Mouse (Mus musculus) MEL (cell line): Measurements from ENCODE around the gene Tnfrsf1a. TPM values are rescaled to one million over a fixed set of nuclear protein-coding genes. Genes with fewer than 3 reads are reported as not detected.

Experiments used
- DNase-seq: peaks from one replicate; pipeline ENCODE4 v3.0.0; 2011; ENCODE audit warnings: low read depth, low spot score
- H3K27ac ChIP-seq: 2 replicates; pipeline ENCODE4 v1.5.1; 2012; ENCODE audit warnings: low read depth, mild to moderate bottlenecking, control low read depth, low read length, moderate library complexity; ENCODE audit not compliant: control insufficient read depth
- H3K27me3 ChIP-seq, 2 experiments: fragments of 150-350 bp in 1 of 2; sonication (generic) in 1 of 2; 2 replicates each; pipeline ENCODE4 v1.6.1; 2012; ENCODE audit warnings: low read length in 2 of 2, mild to moderate bottlenecking in 2 of 2, improper control_type of control experiment in 1 of 2, moderate library complexity in 1 of 2; ENCODE audit not compliant: insufficient read depth in 2 of 2, control insufficient read depth in 1 of 2
- H3K36me3 ChIP-seq, 2 experiments: 2 replicates each; pipeline ENCODE4 v1.6.1; 2012 to 2014; ENCODE audit warnings: low read length in 2 of 2, improper control_type of control experiment in 1 of 2, inconsistent platforms in 1 of 2, mild to moderate bottlenecking in 1 of 2; ENCODE audit not compliant: insufficient read depth in 2 of 2, control insufficient read depth in 1 of 2
- H3K4me1 ChIP-seq, 2 experiments: fragments of 150-350 bp in 1 of 2; sonication (generic) in 1 of 2; 2 replicates each; pipeline ENCODE4 v1.6.1; 2012; ENCODE audit warnings: low read length in 2 of 2, improper control_type of control experiment in 1 of 2, mild to moderate bottlenecking in 1 of 2; ENCODE audit not compliant: insufficient read depth in 2 of 2, control insufficient read depth in 1 of 2
- H3K4me3 ChIP-seq, 2 experiments: fragments of 150-350 bp in 1 of 2; sonication (generic) in 1 of 2; 2 replicates each; pipeline ENCODE4 v1.5.1; 2012; ENCODE audit warnings: low read depth in 2 of 2, low read length in 2 of 2, mild to moderate bottlenecking in 2 of 2, moderate library complexity in 2 of 2, control low read depth in 1 of 2, improper control_type of control experiment in 1 of 2; ENCODE audit not compliant: control insufficient read depth in 1 of 2, insufficient read depth in 1 of 2
- H3K79me2 ChIP-seq: 2 replicates; pipeline ENCODE4 v1.6.1; 2012; ENCODE audit warnings: mild to moderate bottlenecking, low read length, moderate library complexity; ENCODE audit not compliant: control insufficient read depth, poor library complexity, insufficient read depth
- H3K9ac ChIP-seq: 2 replicates; pipeline ENCODE4 v1.6.1; 2012; ENCODE audit warnings: low read depth, mild to moderate bottlenecking, control low read depth, low read length, moderate library complexity; ENCODE audit not compliant: control insufficient read depth, poor library complexity, severe bottlenecking
- H3K9me3 ChIP-seq: fragments of 150-350 bp; sonication (generic); replicated peaks from 2 replicates; pipeline ENCODE4 v1.6.1; 2012; ENCODE audit warnings: mild to moderate bottlenecking, low read length, improper control_type of control experiment, moderate library complexity; ENCODE audit not compliant: insufficient read depth
- CHD1 ChIP-seq: IDR thresholded peaks from 2 replicates; pipeline ENCODE4 v1.6.1; 2012; ENCODE audit warnings: low read depth, mild to moderate bottlenecking, inconsistent platforms, low read length, improper control_type of control experiment
- CHD2 ChIP-seq: IDR thresholded peaks from 2 replicates; pipeline ENCODE4 v1.6.1; 2011; ENCODE audit warnings: low read length, improper control_type of control experiment
- EP300 ChIP-seq, 2 experiments: IDR thresholded peaks; 2 replicates each; pipeline ENCODE4 v1.6.1; 2011; ENCODE audit warnings: improper control_type of control experiment in 2 of 2, low read length in 2 of 2, low read depth in 1 of 2, mild to moderate bottlenecking in 1 of 2
- HCFC1 ChIP-seq: IDR thresholded peaks from 2 replicates; pipeline ENCODE4 v1.6.1; 2012; ENCODE audit warnings: low read depth, mild to moderate bottlenecking, inconsistent platforms, low read length, improper control_type of control experiment, moderate library complexity
- JUND ChIP-seq: IDR thresholded peaks from 2 replicates; pipeline ENCODE4 v1.6.1; 2011; ENCODE audit warnings: low read depth, mild to moderate bottlenecking, improper control_type of control experiment, low read length
- KAT2A ChIP-seq: conservative IDR thresholded peaks from 2 replicates; pipeline ENCODE4 v1.6.1; 2012; ENCODE audit warnings: low read depth, low read length, improper control_type of control experiment, inconsistent platforms
- MAFK ChIP-seq: IDR thresholded peaks from 2 replicates; pipeline ENCODE4 v1.6.1; 2011; ENCODE audit warnings: low read depth, mild to moderate bottlenecking, low read length, improper control_type of control experiment, borderline replicate concordance
- MAX ChIP-seq: IDR thresholded peaks from 2 replicates; pipeline ENCODE4 v1.6.1; 2011; ENCODE audit warnings: low read length, improper control_type of control experiment
- MEF2A ChIP-seq: IDR thresholded peaks from 2 replicates; pipeline ENCODE4 v1.6.1; 2014; ENCODE audit warnings: low read depth, mild to moderate bottlenecking, inconsistent platforms, low read length, improper control_type of control experiment; ENCODE audit not compliant: poor library complexity, insufficient replicate concordance, severe bottlenecking; ENCODE audit errors: extremely low read depth
- MXI1 ChIP-seq: IDR thresholded peaks from 2 replicates; pipeline ENCODE4 v1.6.1; 2011; ENCODE audit warnings: mild to moderate bottlenecking, low read depth, low read length, improper control_type of control experiment
- MYB ChIP-seq: IDR thresholded peaks from 2 replicates; pipeline ENCODE4 v1.6.1; 2011; ENCODE audit warnings: mild to moderate bottlenecking, low read depth, low read length, improper control_type of control experiment
- MYC ChIP-seq: IDR thresholded peaks from 2 replicates; pipeline ENCODE4 v1.6.1; 2011; ENCODE audit warnings: low read depth, mild to moderate bottlenecking, low read length, improper control_type of control experiment, moderate library complexity
- POLR2AphosphoS5 ChIP-seq: IDR thresholded peaks from 2 replicates; pipeline ENCODE4 v1.6.1; 2012; ENCODE audit warnings: low read depth, borderline replicate concordance, mild to moderate bottlenecking, inconsistent platforms, low read length, moderate library complexity, mixed read lengths
- RCOR1 ChIP-seq: IDR thresholded peaks from 2 replicates; pipeline ENCODE4 v1.6.1; 2012; ENCODE audit warnings: low read depth, mild to moderate bottlenecking, inconsistent platforms, low read length, improper control_type of control experiment
- TBP ChIP-seq: IDR thresholded peaks from 2 replicates; pipeline ENCODE4 v1.8.0; 2011; ENCODE audit warnings: low read depth, low read length, improper control_type of control experiment
- UBTF ChIP-seq: IDR thresholded peaks from 2 replicates; pipeline ENCODE4 v1.6.1; 2012; ENCODE audit warnings: low read depth, mild to moderate bottlenecking, inconsistent platforms, low read length, improper control_type of control experiment, moderate library complexity, borderline replicate concordance; ENCODE audit not compliant: insufficient read depth
- USF2 ChIP-seq, 2 experiments: IDR thresholded peaks; 2 replicates each; pipeline ENCODE4 v1.6.1; 2011 to 2012; ENCODE audit warnings: improper control_type of control experiment in 2 of 2, low read length in 2 of 2, borderline replicate concordance in 1 of 2, inconsistent platforms in 1 of 2, low read depth in 1 of 2, mild to moderate bottlenecking in 1 of 2; ENCODE audit not compliant: insufficient read depth in 1 of 2
- ZMIZ1 ChIP-seq: IDR thresholded peaks from 2 replicates; pipeline ENCODE4 v1.6.1; 2012; ENCODE audit warnings: low read depth, mild to moderate bottlenecking, inconsistent platforms, low read length, improper control_type of control experiment, moderate library complexity
- ZNF384 ChIP-seq: IDR thresholded peaks from 2 replicates; pipeline ENCODE4 v1.6.1; 2012; ENCODE audit warnings: low read depth, mild to moderate bottlenecking, inconsistent platforms, low read length, improper control_type of control experiment
- polyA plus RNA-seq, 2 experiments: library from polyadenylated mRNA; stranded (reverse) in 1 of 2; unstranded in 1 of 2; fragments of >175 nt in 1 of 2; fragments of >200 nt in 1 of 2; gene quantifications; 2 replicates each; pipeline versions ENCODE4 v1.2.1 to v1.2.4; 2012; ENCODE audit warnings: low replicate concordance in 2 of 2, low read depth in 1 of 2; ENCODE audit not compliant: insufficient read length in 2 of 2, insufficient read depth in 1 of 2, missing spikeins in 1 of 2
- total RNA-seq: library from RNA; depleted of rRNA; stranded (reverse); fragments of 300-350 nt; gene quantifications from 2 replicates; pipeline ENCODE4 v1.2.3, GENCODE M21; 2012

The Tnfrsf1a gene
- total and polyA plus RNA-seq, 3 experiments: 22.0 to 43.4 TPM; not detected in 1

GRCm38 (mm10) chr6:125305465-125305864 lies 43.7 kb upstream of the Tnfrsf1a start:
- Histone ChIP-seq H3K79me2 (no peaks in the 10 kb centered on the region), H3K27ac (no peak overlapping the region), H3K4me3 (no peak overlapping the region), H3K36me3 (no peaks in the 10 kb centered on the region), H3K27me3 (no peaks in the 10 kb centered on the region), H3K9ac (no peak overlapping the region), H3K4me1 (no peaks in the 10 kb centered on the region), H3K9me3 (no peaks in the 10 kb centered on the region)
- TF ChIP-seq EP300 (IDR thresholded peaks at IDR 0.05; ENCODE audit: low read depth in 1 of 2, low read length in 2 of 2) (no peak), CHD2 (no peak), USF2 (IDR thresholded peaks at IDR 0.05; ENCODE audit: borderline replicate concordance in 1 of 2, insufficient read depth in 1 of 2, low read depth in 1 of 2, low read length in 2 of 2) (no peak), MYC (no peak), JUND (no peak), RCOR1 (no peak), HCFC1 (no peak), ZMIZ1 (no peak), ZNF384 (no peak), MEF2A (no peak), MYB (no peak), KAT2A (no peak), MAX (no peak), MXI1 (no peak), CHD1 (no peak)
- no peak for DNase-seq

DNA sequence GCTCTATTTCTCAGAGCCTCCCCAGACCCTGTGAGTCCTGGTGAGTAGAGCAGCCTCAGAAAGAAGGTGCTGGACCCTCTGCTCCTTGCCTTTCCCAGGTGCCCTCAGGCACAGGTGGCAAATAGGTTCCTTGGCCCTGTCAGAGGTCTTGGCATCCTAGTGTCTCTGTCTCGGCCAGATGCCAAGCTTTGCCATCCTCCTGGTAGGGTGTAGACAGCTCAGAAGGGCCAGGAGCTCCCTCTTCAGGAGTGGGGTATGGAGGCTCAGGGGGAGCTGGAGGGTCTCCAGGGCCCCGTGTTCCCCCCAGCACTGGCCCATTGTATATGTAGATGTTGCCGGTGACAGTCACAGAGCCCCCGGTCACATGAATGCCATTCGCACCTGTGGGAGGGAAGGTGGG lies 42.1 kb upstream of the Tnfrsf1a start:
- Histone ChIP-seq H3K36me3 (no peaks in the 10 kb centered on the region), H3K9me3 (no peaks in the 10 kb centered on the region), H3K27me3 (no peaks in the 10 kb centered on the region), H3K4me3 (no peak overlapping the region), H3K4me1 (no peaks in the 10 kb centered on the region), H3K79me2 (no peaks in the 10 kb centered on the region), H3K27ac (no peak overlapping the region), H3K9ac (no peak overlapping the region)
- TF ChIP-seq MAX (no peak), MAFK (no peak), TBP (no peak), RCOR1 (no peak), CHD1 (no peak), POLR2AphosphoS5 (no peak), UBTF (no peak)
- no peak for DNase-seq
